Mouse (Mus musculus) regulatory T cell (primary cell): ENCODE measurements at regions not wholly inside any gene's neighbourhood (a gene's known extent, or its start where the extent isn't known, plus 50 kb on each side); places are given as distances from the start of the nearest gene placed in this dataset.

ENCODE experiments used
- in situ Hi-C: fragments of 300-600 bp; cut with MboI, MseI; formaldehyde crosslinking; loops from one replicate; pipeline ENCODE4 v1.15.1; 2025; ENCODE audit warnings: high pct_unique_total_duplicates

- in situ Hi-C loops, result no loop called here
These were observed 139.3 kb upstream of the Kazn start for GRCm38 (mm10) chr4:142378452-142378851.

GRCm38 (mm10) chr4:142367774-142368173, 128.6 kb upstream of the Kazn start:
- in situ Hi-C loops, result no loop called here

- in situ Hi-C loops, result no loop called here
These were observed 122.9 kb upstream of the Kazn start for GRCm38 (mm10) chr4:142362071-142362470.

GRCm38 (mm10) chr4:142358866-142359265, 119.7 kb upstream of the Kazn start:
- in situ Hi-C loops, result no loop called here

- in situ Hi-C loops, result no loop called here
These were observed 116.2 kb upstream of the Kazn start for GRCm38 (mm10) chr4:142355387-142355786.

GRCm38 (mm10) chr4:142353526-142353925, 114.3 kb upstream of the Kazn start:
- in situ Hi-C loops, result no loop called here

- in situ Hi-C loops, result no loop called here
These were observed 112.6 kb upstream of the Kazn start for GRCm38 (mm10) chr4:142351831-142352230.

GRCm38 (mm10) chr4:142350986-142351385, 111.8 kb upstream of the Kazn start:
- in situ Hi-C loops, result no loop called here

- in situ Hi-C loops, result no loop called here
These were observed 109.7 kb upstream of the Kazn start for GRCm38 (mm10) chr4:142348910-142349309.

- in situ Hi-C loops, result no loop called here
These were observed 103.4 kb upstream of the Kazn start for GRCm38 (mm10) chr4:142342482-142343206.

GRCm38 (mm10) chr4:142341305-142341704, 102.1 kb upstream of the Kazn start:
- in situ Hi-C loops, result no loop called here

- in situ Hi-C loops, result no loop called here
These were observed 100.9 kb upstream of the Kazn start for GRCm38 (mm10) chr4:142340057-142340456.

- in situ Hi-C loops, result no loop called here
These were observed 98.5 kb upstream of the Kazn start for GRCm38 (mm10) chr4:142337701-142338100.

GRCm38 (mm10) chr4:142336943-142337342, 97.7 kb upstream of the Kazn start:
- in situ Hi-C loops, result no loop called here

GRCm38 (mm10) chr4:142334084-142334483, 94.9 kb upstream of the Kazn start:
- in situ Hi-C loops, result no loop called here

GRCm38 (mm10) chr4:142330599-142330998, 91.4 kb upstream of the Kazn start:
- in situ Hi-C loops, result no loop called here

GRCm38 (mm10) chr4:142329600-142329999, 90.4 kb upstream of the Kazn start:
- in situ Hi-C loops, result no loop called here

- in situ Hi-C loops, result no loop called here
These were observed 87.3 kb upstream of the Kazn start for GRCm38 (mm10) chr4:142326511-142326910.

- in situ Hi-C loops, result no loop called here
These were observed 82.1 kb upstream of the Kazn start for GRCm38 (mm10) chr4:142321209-142321863.

- in situ Hi-C loops, result no loop called here
These were observed 71.1 kb upstream of the Kazn start for GRCm38 (mm10) chr4:142310282-142310681.

GRCm38 (mm10) chr4:142308271-142308670, 69.1 kb upstream of the Kazn start:
- in situ Hi-C loops, result no loop called here

GRCm38 (mm10) chr4:142307321-142307720, 68.1 kb upstream of the Kazn start:
- in situ Hi-C loops, result no loop called here

- in situ Hi-C loops, result no loop called here
These were observed 66.9 kb upstream of the Kazn start for GRCm38 (mm10) chr4:142306076-142306475.
